Mouse (Mus musculus) gastrocnemius, adult 8-10 months (tissue): ENCODE data around the gene Pnmal1. TPM values are rescaled to one million over a fixed set of nuclear protein-coding genes. Genes with fewer than 3 reads are reported as not detected.
A peak's percentile ranks its signal among the peaks of the same experiment; 100 is the strongest.

Source experiments
- DNase-seq, 2 experiments: peaks; one replicate each; pipeline ENCODE4 v3.0.0; 2022; ENCODE audit warnings: low spot score in 2 of 2
- total RNA-seq, 4 experiments: library from RNA; stranded (reverse); gene quantifications; 2 replicates each; pipeline ENCODE4 v1.2.4; 2022

Pnmal1 gene
- total RNA-seq: under 1 TPM in 1 of 4 experiments, not detected in 3; 0.07 TPM

- no peak for DNase-seq
Measured at GRCm38 (mm10) chr7:16959539-16960187, at the start of gene Pnmal1. Gene Pnmal1, plus strand, starts transcription at chr7:16959679.

- no peak for DNase-seq
Measured at GRCm38 (mm10) chr7:16909909-16910308, 49.6 kb upstream of the Pnmal1 start.

- DNase-seq: no peak
Measured at GRCm38 (mm10) chr7:16911904-16912303, 47.6 kb upstream of the Pnmal1 start.

- DNase-seq: peak; percentile 49 to 63
Measured at GRCm38 (mm10) chr7:16912360-16912759, 47.1 kb upstream of the Pnmal1 start.

- DNase-seq: peak; percentile 57 to 58
Measured at GRCm38 (mm10) chr7:16913806-16914452, 45.5 kb upstream of the Pnmal1 start.

GRCm38 (mm10) chr7:16914453-16915343 is 44.8 kb upstream of the Pnmal1 start:
- no peak for DNase-seq

GRCm38 (mm10) chr7:16915461-16916340 is 43.8 kb upstream of the Pnmal1 start:
- DNase-seq: no peak

- no peak for DNase-seq
Measured at GRCm38 (mm10) chr7:16916342-16917265, 42.9 kb upstream of the Pnmal1 start.

GRCm38 (mm10) chr7:16917447-16917846 is 42.0 kb upstream of the Pnmal1 start:
- DNase-seq: no peak

GRCm38 (mm10) chr7:16918014-16918413 is 41.5 kb upstream of the Pnmal1 start:
- no peak for DNase-seq

- DNase-seq: no peak
Measured at GRCm38 (mm10) chr7:16918670-16919069, 40.8 kb upstream of the Pnmal1 start.

- DNase-seq: no peak
Measured at GRCm38 (mm10) chr7:16919395-16920149, 39.9 kb upstream of the Pnmal1 start.

- DNase-seq: no peak
Measured at GRCm38 (mm10) chr7:16920150-16920579, 39.3 kb upstream of the Pnmal1 start.

GRCm38 (mm10) chr7:16920818-16921791 is 38.4 kb upstream of the Pnmal1 start:
- DNase-seq: no peak

GRCm38 (mm10) chr7:16921881-16922335 is 37.6 kb upstream of the Pnmal1 start:
- DNase-seq: no peak

- peak in 1 of 2 experiments; percentile 44 for DNase-seq
Measured at GRCm38 (mm10) chr7:16922360-16922973, 37.0 kb upstream of the Pnmal1 start.

GRCm38 (mm10) chr7:16923283-16924036 is 36.0 kb upstream of the Pnmal1 start:
- peak in 1 of 2 experiments; percentile 41 for DNase-seq
